Mouse (Mus musculus): ENCODE results near the gene Slfn4. TPM values are rescaled to one million over a fixed set of nuclear protein-coding genes. Genes with fewer than 3 reads are reported as not detected.

Gene Slfn4
- under 1 TPM; 0.82 to 0.86 TPM for total RNA-seq (2023)

DNA sequence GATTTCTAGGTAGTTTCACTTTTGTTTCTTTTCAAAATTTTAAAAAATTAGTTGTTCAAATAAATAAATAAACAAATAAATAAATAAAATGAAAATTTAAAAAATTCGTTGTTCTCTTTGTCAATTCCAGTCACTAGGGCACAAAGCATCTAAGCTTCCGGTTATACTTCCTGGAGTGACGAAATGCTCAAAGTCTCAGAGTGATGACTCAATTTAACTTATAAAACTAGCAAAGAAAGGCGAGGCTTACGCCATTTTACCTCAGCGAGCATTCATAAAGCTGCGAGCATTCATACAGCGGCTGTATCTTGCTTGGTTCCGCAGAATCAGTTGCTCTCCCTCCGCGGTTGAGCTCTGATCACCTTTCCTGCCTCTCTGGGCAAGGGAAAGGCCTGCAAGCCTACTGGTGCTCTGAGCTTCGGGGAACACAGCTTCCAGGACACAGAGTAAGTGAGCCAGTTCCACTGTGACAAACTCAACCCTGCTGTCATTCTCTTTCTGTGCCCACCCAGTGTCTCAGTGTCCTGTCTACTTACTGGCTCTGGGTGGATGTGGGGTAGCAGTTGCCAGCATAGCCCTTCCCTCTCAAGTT lies at the start of gene Slfn4:
Slfn4 (plus strand) TSS at position 239 of the 592 bp plus-strand sequence.

DNA sequence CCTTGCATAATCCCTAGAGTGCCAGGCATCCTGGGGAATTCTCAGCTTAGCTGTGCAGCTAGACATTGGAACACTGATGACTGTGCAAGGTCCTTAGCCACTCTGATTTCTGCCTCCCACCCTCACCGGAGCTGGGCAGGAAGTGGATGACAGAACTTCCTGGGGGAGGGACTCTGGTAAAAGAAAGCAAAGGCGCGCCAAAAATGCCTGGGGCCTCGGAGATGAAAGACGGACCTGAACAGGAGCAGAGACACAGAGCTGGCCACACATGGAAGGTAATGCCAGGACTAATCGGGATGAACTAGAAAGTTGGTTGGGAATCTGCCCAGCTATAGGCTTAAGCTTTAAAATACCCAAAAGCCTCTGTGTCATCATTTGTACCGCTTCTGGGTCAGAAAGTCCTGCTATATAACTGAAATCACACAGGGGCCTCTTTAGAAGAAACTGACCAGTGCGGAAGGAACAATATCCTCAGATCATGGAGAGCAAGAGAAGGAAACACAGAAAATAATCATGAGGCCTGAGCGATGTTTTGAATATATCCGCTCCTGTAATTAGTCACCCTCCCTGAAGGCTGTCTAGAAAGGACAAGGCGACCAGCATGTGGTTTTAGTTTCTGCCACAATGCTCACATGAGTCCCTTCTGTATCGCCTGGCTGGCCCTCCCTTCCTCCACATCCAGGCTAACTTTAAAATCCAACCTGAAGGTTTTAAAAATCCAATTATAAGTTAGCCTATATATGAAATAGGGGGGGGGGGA lies 16.3 kb downstream of the Slfn4 start, which contains the start of gene Slfn3:
Slfn3 (plus strand) TSS at position 197 of the 760 bp plus-strand sequence.

Other genes with a start within 250 kb of the Slfn4 start
- 10 to 100 TPM; 58.9 to 70.8 TPM for gene Slfn5, start 223.8 kb upstream of the Slfn4 start, total RNA-seq (2023)
- gene Slfn9, start 183.4 kb upstream of the Slfn4 start, total RNA-seq (2023), result 10 to 100 TPM; 22.4 to 23.2 TPM
- gene Slfn8, start 154.4 kb upstream of the Slfn4 start, total RNA-seq (2023), result 10 to 100 TPM; 55.0 to 55.9 TPM
- 100 to 1,000 TPM; 201 to 232 TPM for gene Slfn2, start 110.1 kb upstream of the Slfn4 start, total RNA-seq (2023)
- gene Slfn1, start 58.3 kb upstream of the Slfn4 start, total RNA-seq (2023), result 100 to 1,000 TPM; 134 to 172 TPM
- gene Slfn3, start 16.1 kb downstream of the Slfn4 start, total RNA-seq (2023), result 1 to 10 TPM; 7.6 to 8.4 TPM
- gene Slfn14, start 111.5 kb downstream of the Slfn4 start, total RNA-seq (2023), result not detected
- 100 to 1,000 TPM in 1 of 2 experiments, 10 to 100 TPM in 1; 88.9 to 101 TPM for gene Ap2b1, start 123.8 kb downstream of the Slfn4 start, total RNA-seq (2023)
- 10 to 100 TPM; 11.1 to 15.0 TPM for gene Pex12, start 127.4 kb downstream of the Slfn4 start, total RNA-seq (2023)
- 1 to 10 TPM; 1.0 to 1.6 TPM for gene Rasl10b, start 234.0 kb downstream of the Slfn4 start, total RNA-seq (2023)